Mouse (Mus musculus): ENCODE measurements around the gene Gna13. TPM values are rescaled to one million over a fixed set of nuclear protein-coding genes. Genes with fewer than 3 reads are reported as not detected.
A peak's percentile ranks its signal among the peaks of the same experiment; 100 is the strongest.
"Not testable (repeated sequence)": the region's sequence is repeated elsewhere in the genome, so short reads cannot be mapped to it uniquely, and the experiment has no call there.

Gna13 gene
- total RNA-seq (2021) = 10 to 100 TPM; 64.8 to 74.8 TPM
- long read RNA-seq, experiment 1, full-length matches to known transcripts = 14 of 19 reads
- long read RNA-seq, experiment 1, partial matches to known transcripts = 0 of 19 reads
- long read RNA-seq, experiment 1, other reads (novel, unspliced or antisense) = 5 of 19 reads
- long read RNA-seq, experiment 2, full-length matches to known transcripts = 61 of 70 reads
- long read RNA-seq, experiment 2, partial matches to known transcripts = 3 of 70 reads
- long read RNA-seq, experiment 2, other reads (novel, unspliced or antisense) = 6 of 70 reads

GRCm38 (mm10) chr11:109362463-109363190 lies at the start of gene Gna13:
TSS of gene Gna13 (plus strand) at chr11:109362831.
- DNase-seq (ENCODE audit: low spot score in 2 of 2) = peak; percentile 89 to 91

GRCm38 (mm10) chr11:109316921-109317320 lies 45.7 kb upstream of the Gna13 start:
- peak in 1 of 2 experiments; percentile 44 for DNase-seq (ENCODE audit: low spot score in 2 of 2)

GRCm38 (mm10) chr11:109319471-109319870 lies 43.2 kb upstream of the Gna13 start:
- no peak for DNase-seq (ENCODE audit: low spot score in 2 of 2)

- DNase-seq (ENCODE audit: low spot score in 2 of 2) = no peak
These were observed 42.7 kb upstream of the Gna13 start for GRCm38 (mm10) chr11:109319946-109320345.

GRCm38 (mm10) chr11:109320361-109320933 lies 42.2 kb upstream of the Gna13 start:
- DNase-seq (ENCODE audit: low spot score in 2 of 2) = no peak

GRCm38 (mm10) chr11:109326270-109326669 lies 36.4 kb upstream of the Gna13 start:
- no peak for DNase-seq (ENCODE audit: low spot score in 2 of 2)

- no peak for DNase-seq (ENCODE audit: low spot score in 2 of 2)
These were observed 35.2 kb upstream of the Gna13 start for GRCm38 (mm10) chr11:109327381-109327780.

GRCm38 (mm10) chr11:109327952-109328351 lies 34.7 kb upstream of the Gna13 start:
- DNase-seq (ENCODE audit: low spot score in 2 of 2) = no peak

GRCm38 (mm10) chr11:109329331-109329730 lies 33.3 kb upstream of the Gna13 start:
- DNase-seq (ENCODE audit: low spot score in 2 of 2) = no peak

GRCm38 (mm10) chr11:109330706-109331393 lies 31.8 kb upstream of the Gna13 start:
- DNase-seq (ENCODE audit: low spot score in 2 of 2) = no peak

- peak; percentile 88 to 91 for DNase-seq (ENCODE audit: low spot score in 2 of 2)
These were observed 31.2 kb upstream of the Gna13 start for GRCm38 (mm10) chr11:109331424-109331824.

- peak in 1 of 2 experiments; percentile 51 for DNase-seq (ENCODE audit: low spot score in 2 of 2)
These were observed 29.9 kb upstream of the Gna13 start for GRCm38 (mm10) chr11:109332722-109333121.

- DNase-seq (ENCODE audit: low spot score in 2 of 2) = no peak
These were observed 27.9 kb upstream of the Gna13 start for GRCm38 (mm10) chr11:109334773-109335172.

- DNase-seq (ENCODE audit: low spot score in 2 of 2) = no peak
These were observed 26.7 kb upstream of the Gna13 start for GRCm38 (mm10) chr11:109335890-109336289.

- no peak for DNase-seq (ENCODE audit: low spot score in 2 of 2)
These were observed 23.3 kb upstream of the Gna13 start for GRCm38 (mm10) chr11:109339155-109339938.

- no peak for DNase-seq (ENCODE audit: low spot score in 2 of 2)
These were observed 22.1 kb upstream of the Gna13 start for GRCm38 (mm10) chr11:109340541-109340940.

- not testable (repeated sequence) for DNase-seq (ENCODE audit: low spot score in 2 of 2)
These were observed 20.0 kb upstream of the Gna13 start for GRCm38 (mm10) chr11:109342666-109343065.

GRCm38 (mm10) chr11:109343558-109343957 lies 19.1 kb upstream of the Gna13 start:
- DNase-seq (ENCODE audit: low spot score in 2 of 2) = no peak

- DNase-seq (ENCODE audit: low spot score in 2 of 2) = peak in 1 of 2 experiments; percentile 60
These were observed 18.5 kb upstream of the Gna13 start for GRCm38 (mm10) chr11:109343991-109344599.
